Mouse (Mus musculus): ENCODE results near the gene Robo1.

GRCm38 (mm10) chr16:72327321-72327720, 19.2 kb downstream of the Robo1 start:
- no peak for TF ChIP-seq EP300 (IDR thresholded peaks at IDR 0.05; ENCODE audit: insufficient read depth, low read depth, low read length)
- no peak for TF ChIP-seq POLR2A (IDR thresholded peaks at IDR 0.05; ENCODE audit: insufficient read depth, low read length)
- no peak for TF ChIP-seq CTCF (IDR thresholded peaks at IDR 0.05; ENCODE audit: low read depth, low read length)
